Mouse (Mus musculus) ES-E14 (cell line): ENCODE measurements around the gene Ikzf4. TPM values are rescaled to one million over a fixed set of nuclear protein-coding genes. Genes with fewer than 3 reads are reported as not detected.
A peak's percentile ranks its signal among the peaks of the same experiment; 100 is the strongest.

Experiments used
- DNase-seq: peaks from one replicate; pipeline ENCODE4 v3.0.0-alpha.2; 2013; ENCODE audit warnings: low read depth, low spot score
- H3K27ac ChIP-seq: 2 replicates; pipeline ENCODE4 v1.5.1; 2012; ENCODE audit warnings: low read depth, mild to moderate bottlenecking, low read length, moderate library complexity, mixed read lengths; ENCODE audit not compliant: poor library complexity, insufficient read depth, severe bottlenecking
- H3K36me3 ChIP-seq: 2 replicates; pipeline ENCODE4 v1.6.1; 2012; ENCODE audit warnings: mild to moderate bottlenecking, low read length, moderate library complexity, mixed read lengths; ENCODE audit not compliant: control insufficient read depth, poor library complexity, insufficient read depth, severe bottlenecking
- H3K4me1 ChIP-seq, 2 experiments: fragments of 150-350 bp in 1 of 2; sonication (generic) in 1 of 2; 2 replicates each; pipeline ENCODE4 v1.6.1; 2012; ENCODE audit warnings: low read length in 2 of 2, mild to moderate bottlenecking in 1 of 2, mixed read lengths in 1 of 2; ENCODE audit not compliant: control insufficient read depth in 2 of 2, insufficient read depth in 2 of 2, poor library complexity in 1 of 2
- H3K4me3 ChIP-seq, 2 experiments: fragments of 150-350 bp in 1 of 2; sonication (generic) in 1 of 2; 2 replicates each; pipeline ENCODE4 v1.5.1; 2012; ENCODE audit warnings: low read length in 2 of 2, low read depth in 1 of 2, mild to moderate bottlenecking in 1 of 2, mixed read lengths in 1 of 2; ENCODE audit not compliant: insufficient read depth in 1 of 2, poor library complexity in 1 of 2, severe bottlenecking in 1 of 2
- H3K9ac ChIP-seq: 2 replicates; pipeline ENCODE4 v1.6.1; 2012; ENCODE audit warnings: low read depth, mild to moderate bottlenecking, low read length, mixed read lengths; ENCODE audit not compliant: poor library complexity, insufficient read depth, severe bottlenecking
- H3K9me3 ChIP-seq: fragments of 150-350 bp; sonication (generic); 2 replicates; pipeline ENCODE4 v1.6.1; 2012; ENCODE audit warnings: low read depth, mild to moderate bottlenecking, low read length; ENCODE audit not compliant: control insufficient read depth, insufficient read depth
- CHD2 ChIP-seq: IDR thresholded peaks from 2 replicates; pipeline ENCODE4 v1.6.1; 2014; ENCODE audit warnings: mild to moderate bottlenecking, low read depth, low read length, inconsistent platforms
- HCFC1 ChIP-seq: IDR thresholded peaks from 2 replicates; pipeline ENCODE4 v1.6.1; 2012; ENCODE audit warnings: low read length, inconsistent platforms, borderline replicate concordance; ENCODE audit not compliant: insufficient read depth
- MAFK ChIP-seq: IDR thresholded peaks from 2 replicates; pipeline ENCODE4 v1.6.1; 2014; ENCODE audit warnings: mild to moderate bottlenecking, low read depth, low read length, inconsistent platforms; ENCODE audit not compliant: insufficient read depth
- ZC3H11A ChIP-seq: IDR thresholded peaks from 2 replicates; pipeline ENCODE4 v1.6.1; 2012; ENCODE audit warnings: low read depth, mild to moderate bottlenecking, inconsistent platforms, low read length, borderline replicate concordance
- ZNF384 ChIP-seq: IDR thresholded peaks from 2 replicates; pipeline ENCODE4 v1.6.1; 2012; ENCODE audit warnings: low read depth, low read length, inconsistent platforms
- in situ Hi-C, 2 experiments: fragments of 600-800 bp; cut with MboI; formaldehyde crosslinking; loops; one replicate each; pipeline ENCODE4 v1.15.1; 2025; ENCODE audit warnings: low sequenced_read_pairs in 2 of 2, inconsistent platforms in 1 of 2; ENCODE audit not compliant: unreplicated experiment in 2 of 2
- total RNA-seq: library from RNA; depleted of rRNA; stranded (reverse); fragments of 300-350 nt; gene quantifications from 2 replicates; pipeline ENCODE4 v1.2.3, GENCODE M21; 2012; rRNA removed

Gene Ikzf4
- total RNA-seq: 1.4 and 1.9 TPM in 2 replicates

- Histone ChIP-seq H3K4me1 (peaks cover 3 to 19% of the 10 kb centered on the region in 2 experiments; a peak in 2 of 4 replicates), H3K9me3 (no peaks in the 10 kb centered on the region), H3K9ac (peak within 1 kb of the TSS; percentile 70), H3K27ac (peak within 1 kb of the TSS; percentile 46; the same call in 1 of the 2 replicates), H3K4me3 (peak within 1 kb of the TSS; percentile 59 to 82), H3K36me3 (no peaks in the 10 kb centered on the region)
- no peak for TF ChIP-seq ZC3H11A
- TF ChIP-seq ZNF384: no peak
- no peak for TF ChIP-seq MAFK
- TF ChIP-seq CHD2: no peak
- TF ChIP-seq HCFC1: no peak
- in situ Hi-C loops: no loop called here
- DNase-seq: no peak
Measured at GRCm38 (mm10) chr10:128645111-128646011, at the start of gene Ikzf4. TSS of gene Ikzf4 (minus strand) at chr10:128645991.

GRCm38 (mm10) chr10:128695411-128695991 lies 49.7 kb upstream of the Ikzf4 start:
- Histone ChIP-seq H3K9me3 (no peaks in the 10 kb centered on the region), H3K9ac (peak overlapping the region; percentile 79), H3K4me1 (peaks cover 2 to 5% of the 10 kb centered on the region in 2 experiments; a peak in 2 of 4 replicates), H3K36me3 (peaks cover 18% of the 10 kb centered on the region), H3K27ac (peak overlapping the region; percentile 58), H3K4me3 (peak overlapping the region; percentile 75 to 83)
- in situ Hi-C loops: no loop called here
- TF ChIP-seq ZC3H11A: no peak
- no peak for TF ChIP-seq CHD2
- TF ChIP-seq HCFC1: no peak
- no peak for TF ChIP-seq MAFK
- TF ChIP-seq ZNF384: no peak
- DNase-seq: no peak

DNA sequence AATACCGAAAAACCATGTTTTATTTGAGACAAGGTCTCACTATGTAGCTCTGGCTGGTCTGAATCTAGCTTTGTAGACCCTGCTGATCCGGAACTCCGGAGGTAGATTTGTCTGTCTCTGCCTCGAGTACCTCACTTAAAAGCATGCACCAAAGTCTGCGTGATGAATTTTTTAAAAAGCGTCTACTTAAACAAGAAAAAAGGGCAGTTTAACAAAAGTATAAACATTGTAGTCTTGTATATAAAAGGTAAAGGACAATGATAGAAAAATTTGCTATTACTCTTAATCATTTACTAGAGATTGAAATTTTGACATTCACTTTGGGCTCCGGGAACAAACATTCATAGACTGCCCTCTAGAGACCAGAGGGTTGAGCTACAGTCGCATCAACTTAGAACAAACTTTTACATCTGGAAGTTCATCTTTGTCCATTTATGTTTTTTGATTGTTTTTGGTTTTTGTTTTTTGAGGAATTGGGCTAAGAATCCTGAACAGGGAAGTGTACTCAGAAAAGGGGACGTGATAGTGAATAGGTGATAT lies 28.7 kb upstream of the Ikzf4 start:
- Histone ChIP-seq H3K9ac (no peak overlapping the region; the same call in 1 of the 2 replicates), H3K4me3 (peak overlapping the region; percentile 73 to 84; a peak in 3 of 4 replicates), H3K36me3 (peaks cover 2% of the 10 kb centered on the region; the same call in 1 of the 2 replicates), H3K9me3 (no peaks in the 10 kb centered on the region), H3K27ac (no peak overlapping the region), H3K4me1 (peaks cover 0 to 4% of the 10 kb centered on the region in 2 experiments; a peak in 1 of 4 replicates)
- no peak for DNase-seq
- TF ChIP-seq MAFK (no peak), ZC3H11A (0 out of 2 replicates have a peak, but pooled peaks have one; percentile 22)
- in situ Hi-C loops: loop anchor here in 1 of 2 experiments (10.0 kb wide), 1 partner anchor 60 kb away; no protein-coding TSS in a partner anchor

- TF ChIP-seq MAFK: no peak
- no peak for TF ChIP-seq HCFC1
- TF ChIP-seq ZNF384: no peak
- TF ChIP-seq ZC3H11A: no peak
- TF ChIP-seq CHD2: no peak
- no peak within 1 kb of the TSS for H3K27ac ChIP-seq
- peak within 1 kb of the TSS; percentile 64 for H3K9ac ChIP-seq
- peaks cover 0 to 4% of the 10 kb centered on the region in 2 experiments; a peak in 1 of 4 replicates for H3K4me1 ChIP-seq
- peak; percentile 73 for DNase-seq
- in situ Hi-C loops: loop anchor here in 1 of 2 experiments (10.0 kb wide), 1 partner anchor 59 kb away; no protein-coding TSS in a partner anchor
- H3K4me3 ChIP-seq: peak within 1 kb of the TSS; percentile 73 to 84
- no peaks in the 10 kb centered on the region for H3K9me3 ChIP-seq
- no peaks in the 10 kb centered on the region for H3K36me3 ChIP-seq
Measured at GRCm38 (mm10) chr10:128673763-128674468, 28.1 kb upstream of the Ikzf4 start, which contains the start of gene Suox. TSS of gene Suox (minus strand) at chr10:128674073.
